18 mouse cellular contexts compared by ENCODE assay signal in genomic region chr14:25266846-25267245, GRCm38 (mm10).
A peak's percentile ranks its signal among the peaks of the same experiment; 100 is the strongest.
DNase-seq lines count a peak whose midpoint lies in the region; ATAC-seq and TF ChIP-seq lines count a peak whose summit lies in the region.
"Had no signal": no experiment of that assay in that cellular context is flagged by ENCODE, and none has a peak within 500 bp of the region (broad histone marks: within the 10 kb centered on the region; RNA-seq: fewer than 3 reads in every experiment).

No protein-coding gene starts in this region.

- 24% methylated on average over 4 of the region's 4 CpGs for WGBS in forebrain, embryonic 15.5 days
- 49% methylated on average over 4 of the region's 4 CpGs for WGBS in forebrain, embryonic 10.5 days
- 71% methylated on average over 4 of the region's 4 CpGs for WGBS in lung, postnatal 0 days
- WGBS in forebrain, embryonic 16.5 days, result 28% methylated on average over 4 of the region's 4 CpGs
- WGBS in midbrain, embryonic 14.5 days, result 34% methylated on average over 4 of the region's 4 CpGs

- H3K4me2 ChIP-seq in forebrain, embryonic 15.5 days (replicated peaks), result no peak overlapping the region
- H3K4me2 ChIP-seq in lung, postnatal 0 days (replicated peaks; ENCODE audit: low read depth, low read length), result no peak overlapping the region
- H3K4me2 ChIP-seq in forebrain, embryonic 16.5 days (ENCODE audit: low read length), result no peak overlapping the region
- no peak overlapping the region for H3K4me2 ChIP-seq in midbrain, embryonic 14.5 days (ENCODE audit: low read length)
- H3K4me2 ChIP-seq: heart, embryonic 13.5 days; limb, embryonic 13.5 days; liver, embryonic 15.5 days; neural tube, embryonic 12.5 days had no signal

- H3K9ac ChIP-seq in forebrain, embryonic 15.5 days (replicated peaks), result 0 out of 2 replicates have a peak overlapping the region, but pooled peaks have one; percentile 6
- no peak overlapping the region for H3K9ac ChIP-seq in lung, postnatal 0 days (replicated peaks; ENCODE audit: low read depth)
- H3K9ac ChIP-seq in forebrain, embryonic 16.5 days (replicated peaks; ENCODE audit: low read depth, low read length), result peak overlapping the region; percentile 41
- H3K9ac ChIP-seq in midbrain, embryonic 14.5 days (replicated peaks; ENCODE audit: low read length), result no peak overlapping the region
- H3K9ac ChIP-seq: heart, embryonic 13.5 days; limb, embryonic 13.5 days; liver, embryonic 15.5 days; neural tube, embryonic 12.5 days had no signal

- no peak for TF ChIP-seq EP300 in lung, postnatal 0 days (IDR thresholded peaks at IDR 0.05)

- peaks cover 23% of the 10 kb centered on the region for H3K4me1 ChIP-seq in forebrain, embryonic 15.5 days
- peaks cover 43% of the 10 kb centered on the region for H3K4me1 ChIP-seq in forebrain, embryonic 10.5 days
- H3K4me1 ChIP-seq in lung, postnatal 0 days (ENCODE audit: insufficient read depth, low read depth, low read length), result peaks cover 14% of the 10 kb centered on the region
- H3K4me1 ChIP-seq in forebrain, embryonic 16.5 days (replicated peaks; ENCODE audit: control insufficient read depth, insufficient read depth, low read length), result peaks cover 20% of the 10 kb centered on the region
- peaks cover 12% of the 10 kb centered on the region for H3K4me1 ChIP-seq in midbrain, embryonic 14.5 days (ENCODE audit: control insufficient read depth, insufficient read depth, low read length)
- H3K4me1 ChIP-seq: liver, embryonic 15.5 days had no signal

- no peaks in the 10 kb centered on the region for H3K27me3 ChIP-seq in forebrain, embryonic 15.5 days
- peaks cover 48% of the 10 kb centered on the region for H3K27me3 ChIP-seq in forebrain, embryonic 10.5 days (ENCODE audit: poor library complexity, severe bottlenecking)
- H3K27me3 ChIP-seq in lung, postnatal 0 days (replicated peaks; ENCODE audit: insufficient read depth, low read length), result no peaks in the 10 kb centered on the region
- no peaks in the 10 kb centered on the region for H3K27me3 ChIP-seq in forebrain, embryonic 16.5 days (replicated peaks; ENCODE audit: control insufficient read depth, insufficient read depth, low read length)
- H3K27me3 ChIP-seq in midbrain, embryonic 14.5 days (ENCODE audit: control insufficient read depth, insufficient read depth, low read length), result no peaks in the 10 kb centered on the region
- H3K27me3 ChIP-seq: limb, embryonic 13.5 days; liver, embryonic 15.5 days had no signal

- H3K4me3 ChIP-seq in forebrain, embryonic 15.5 days, result no peak overlapping the region
- no peak overlapping the region for H3K4me3 ChIP-seq in forebrain, embryonic 10.5 days
- no peak overlapping the region for H3K4me3 ChIP-seq in lung, postnatal 0 days (ENCODE audit: low read depth, low read length)
- no peak overlapping the region for H3K4me3 ChIP-seq in forebrain, embryonic 16.5 days (replicated peaks; ENCODE audit: low read length)
- H3K4me3 ChIP-seq in midbrain, embryonic 14.5 days (replicated peaks; ENCODE audit: low read depth, low read length), result no peak overlapping the region
- H3K4me3 ChIP-seq: erythroblast, embryonic 14.5 days; heart, embryonic 13.5 days; left cerebral cortex, adult 2 months; limb, embryonic 13.5 days; liver, embryonic 15.5 days; neural tube, embryonic 12.5 days had no signal

- H3K27ac ChIP-seq in forebrain, embryonic 15.5 days (replicated peaks), result peak overlapping the region; percentile 14; the same call in 1 of the 2 replicates
- no peak overlapping the region for H3K27ac ChIP-seq in forebrain, embryonic 10.5 days
- H3K27ac ChIP-seq in lung, postnatal 0 days (ENCODE audit: low read length), result 0 out of 2 replicates have a peak overlapping the region, but pooled peaks have one; percentile 82
- H3K27ac ChIP-seq in forebrain, embryonic 16.5 days (ENCODE audit: low read length), result 0 out of 2 replicates have a peak overlapping the region, but pooled peaks have one; percentile 9
- H3K27ac ChIP-seq in midbrain, embryonic 14.5 days (replicated peaks; ENCODE audit: low read depth, low read length), result peak overlapping the region; percentile 50
- H3K27ac ChIP-seq: heart, embryonic 13.5 days; left cerebral cortex, adult 2 months; liver, embryonic 15.5 days; neural tube, embryonic 12.5 days had no signal

- no peak for TF ChIP-seq CTCF in lung, postnatal 0 days (IDR thresholded peaks at IDR 0.05)

- DNase-seq in forebrain, embryonic 10.5 days (ENCODE audit: extremely low spot score, low spot score), result no peak
- no peak for DNase-seq in lung, postnatal 0 days (ENCODE audit: low spot score)
- no peak for DNase-seq in lung, postnatal 36 days
- DNase-seq in midbrain, embryonic 14.5 days, result peak; percentile 38
- DNase-seq in gastrocnemius, postnatal 10 days, result no peak
- DNase-seq: heart, postnatal 36 days; right cerebral cortex, postnatal 4 days; thymus, postnatal 4 days had no signal

- H3K36me3 ChIP-seq in forebrain, embryonic 15.5 days, result no peaks in the 10 kb centered on the region
- no peaks in the 10 kb centered on the region for H3K36me3 ChIP-seq in forebrain, embryonic 10.5 days (replicated peaks)
- no peaks in the 10 kb centered on the region for H3K36me3 ChIP-seq in lung, postnatal 0 days (ENCODE audit: insufficient read depth, low read length)
- H3K36me3 ChIP-seq in forebrain, embryonic 16.5 days (ENCODE audit: control insufficient read depth, insufficient read depth), result no peaks in the 10 kb centered on the region
- H3K36me3 ChIP-seq in midbrain, embryonic 14.5 days (ENCODE audit: control insufficient read depth, insufficient read depth, low read length), result no peaks in the 10 kb centered on the region
- H3K36me3 ChIP-seq: heart, embryonic 13.5 days; limb, embryonic 13.5 days; liver, embryonic 15.5 days; neural tube, embryonic 12.5 days had no signal

- ATAC-seq in forebrain, embryonic 15.5 days (replicated peaks), result no peak
- ATAC-seq in lung, postnatal 0 days, result no peak
- no peak for ATAC-seq in forebrain, embryonic 16.5 days
- ATAC-seq in midbrain, embryonic 14.5 days (ENCODE audit: low FRiP score, low TSS enrichment), result no peak
- no peak for ATAC-seq in megakaryocyte-erythroid progenitor cell, adult 5-6 weeks (replicated peaks; ENCODE audit: low FRiP score, low TSS enrichment, poor library complexity, severe bottlenecking)
- ATAC-seq: intestine, embryonic 16.5 days had no signal

- no peaks in the 10 kb centered on the region for H3K9me3 ChIP-seq in forebrain, embryonic 15.5 days
- H3K9me3 ChIP-seq in forebrain, embryonic 10.5 days, result no peaks in the 10 kb centered on the region
- H3K9me3 ChIP-seq in lung, postnatal 0 days (ENCODE audit: low read length), result no peaks in the 10 kb centered on the region
- no peaks in the 10 kb centered on the region for H3K9me3 ChIP-seq in forebrain, embryonic 16.5 days (ENCODE audit: control insufficient read depth, low read length)
- no peaks in the 10 kb centered on the region for H3K9me3 ChIP-seq in midbrain, embryonic 14.5 days (ENCODE audit: control insufficient read depth, low read length)
- H3K9me3 ChIP-seq: heart, embryonic 13.5 days; limb, embryonic 13.5 days; liver, embryonic 15.5 days; neural tube, embryonic 12.5 days had no signal

Comparison
In these comparisons a context has a peak if more than half of its experiments do, and no peak if none do; other contexts are left out.
1. H3K9ac ChIP-seq: peak in forebrain, embryonic 15.5 days (single experiment) and forebrain, embryonic 16.5 days (single experiment); none in lung, postnatal 0 days (single experiment) and midbrain, embryonic 14.5 days (single experiment).